In the genomic region with DNA sequence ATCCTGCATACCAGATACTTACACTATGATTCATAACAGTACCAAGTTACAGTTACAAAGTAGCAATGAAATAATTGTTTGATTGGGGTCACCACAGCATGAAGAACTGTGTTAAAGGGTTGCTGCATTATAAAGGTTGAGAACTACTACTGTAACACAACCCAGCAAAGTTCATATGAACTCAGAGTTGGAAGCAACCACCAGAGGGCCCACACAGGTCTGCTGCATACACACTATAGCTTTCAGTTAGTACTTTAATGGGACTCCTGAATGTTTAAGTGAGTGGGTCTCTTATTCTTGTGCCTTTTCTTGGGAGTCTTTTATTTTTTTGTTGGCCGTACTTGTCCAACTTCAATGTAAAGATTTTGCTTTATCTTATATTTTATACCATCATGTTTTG, we compare ENCODE assay signal across 17 mouse cellular contexts.
DNase-seq lines count a peak whose midpoint lies in the region; ATAC-seq and TF ChIP-seq lines count a peak whose summit lies in the region.
"Had no signal": no experiment of that assay in that cellular context is flagged by ENCODE, and none has a peak within 500 bp of the region (broad histone marks: within the 10 kb centered on the region; RNA-seq: fewer than 3 reads in every experiment).

No protein-coding gene starts in this region.

- TF ChIP-seq CTCF in intestine, postnatal 0 days (IDR thresholded peaks at IDR 0.05; ENCODE audit: low read depth) = 0 out of 2 replicates have a peak, but pooled peaks have one; percentile 26
- peak; percentile 16; the same call in 1 of the 2 replicates for TF ChIP-seq CTCF in left cerebral cortex, adult 2 months (IDR thresholded peaks at IDR 0.05)
- no peak for TF ChIP-seq CTCF in G1E (IDR thresholded peaks at IDR 0.05; ENCODE audit: low read depth, low read length)
- peak; percentile 6; the same call in 1 of the 2 replicates for TF ChIP-seq CTCF in brain, embryonic 14.5 days (IDR thresholded peaks at IDR 0.05; ENCODE audit: borderline replicate concordance, extremely low read depth, insufficient read depth, insufficient read length)

- H3K9ac ChIP-seq in intestine, postnatal 0 days (ENCODE audit: low read depth, low read length) = no peak overlapping the region
- H3K9ac ChIP-seq in intestine, embryonic 16.5 days (ENCODE audit: low read depth, low read length) = no peak overlapping the region
- H3K9ac ChIP-seq: embryonic facial prominence, embryonic 15.5 days; forebrain, embryonic 12.5 days; liver, embryonic 14.5 days; neural tube, embryonic 12.5 days; stomach, embryonic 15.5 days had no signal

- no peak overlapping the region for H3K4me2 ChIP-seq in intestine, postnatal 0 days (replicated peaks; ENCODE audit: low read depth)
- H3K4me2 ChIP-seq in intestine, embryonic 16.5 days (ENCODE audit: low read depth, low read length) = no peak overlapping the region
- H3K4me2 ChIP-seq: embryonic facial prominence, embryonic 15.5 days; forebrain, embryonic 12.5 days; heart, embryonic 11.5 days; neural tube, embryonic 12.5 days; stomach, embryonic 15.5 days had no signal

- 92% methylated on average over 1 of the region's 1 CpGs for WGBS in intestine, postnatal 0 days
- WGBS in intestine, embryonic 16.5 days = 94% methylated on average over 1 of the region's 1 CpGs

- DNase-seq in left cerebral cortex, adult 2 months (ENCODE audit: extremely low spot score in 1 of 2, low spot score in 2 of 2) = no peak
- no peak for DNase-seq in left cerebral cortex, postnatal 14 days (ENCODE audit: low spot score in 2 of 2)
- no peak for DNase-seq in G1E (ENCODE audit: low spot score)
- DNase-seq in brain, embryonic 14.5 days (ENCODE audit: low read depth) = no peak
- no peak for DNase-seq in spleen, adult 18-20 months
- DNase-seq: cerebellum, adult 9-10 months; gastrocnemius, postnatal 36 days; heart, postnatal 4 days; lung, postnatal 14 days had no signal

- H3K36me3 ChIP-seq in intestine, postnatal 0 days (ENCODE audit: control insufficient read depth, insufficient read depth) = no peaks in the 10 kb centered on the region
- no peaks in the 10 kb centered on the region for H3K36me3 ChIP-seq in intestine, embryonic 16.5 days (ENCODE audit: control insufficient read depth, insufficient read depth, low read length)
- no peaks in the 10 kb centered on the region for H3K36me3 ChIP-seq in G1E (replicated peaks)
- H3K36me3 ChIP-seq: embryonic facial prominence, embryonic 15.5 days; forebrain, embryonic 12.5 days; neural tube, embryonic 12.5 days; stomach, embryonic 15.5 days had no signal

- no peak for TF ChIP-seq POLR2A in brain, embryonic 14.5 days (IDR thresholded peaks at IDR 0.05; ENCODE audit: borderline replicate concordance, extremely low read depth, insufficient read depth, insufficient read length, poor library complexity, severe bottlenecking)

- H3K27ac ChIP-seq in intestine, postnatal 0 days (ENCODE audit: low read depth, low read length) = no peak overlapping the region
- H3K27ac ChIP-seq in intestine, embryonic 16.5 days (ENCODE audit: low read length) = no peak overlapping the region
- no peak overlapping the region for H3K27ac ChIP-seq in left cerebral cortex, adult 2 months
- H3K27ac ChIP-seq: embryonic facial prominence, embryonic 15.5 days; forebrain, embryonic 12.5 days; liver, embryonic 14.5 days; neural tube, embryonic 12.5 days; stomach, embryonic 15.5 days had no signal

- intact Hi-C loops in left cerebral cortex, adult 2 months (cut with DNase I) = no loop called here
- intact Hi-C loops in left cerebral cortex, postnatal 14 days (cut with DNase I) = no loop called here

- no peaks in the 10 kb centered on the region for H3K27me3 ChIP-seq in intestine, postnatal 0 days (replicated peaks; ENCODE audit: control insufficient read depth, insufficient read depth, low read length)
- no peaks in the 10 kb centered on the region for H3K27me3 ChIP-seq in intestine, embryonic 16.5 days (replicated peaks; ENCODE audit: control insufficient read depth, insufficient read depth, low read length)
- H3K27me3 ChIP-seq in G1E (ENCODE audit: insufficient read depth, low read length) = no peaks in the 10 kb centered on the region
- H3K27me3 ChIP-seq: embryonic facial prominence, embryonic 15.5 days; forebrain, embryonic 12.5 days; neural tube, embryonic 12.5 days; stomach, embryonic 15.5 days had no signal

- no peak overlapping the region for H3K4me3 ChIP-seq in intestine, postnatal 0 days (ENCODE audit: low read depth, low read length)
- no peak overlapping the region for H3K4me3 ChIP-seq in intestine, embryonic 16.5 days (ENCODE audit: low read length)
- no peak overlapping the region for H3K4me3 ChIP-seq in left cerebral cortex, adult 2 months
- no peak overlapping the region for H3K4me3 ChIP-seq in G1E (ENCODE audit: low read depth, low read length)
- H3K4me3 ChIP-seq: embryonic facial prominence, embryonic 15.5 days; forebrain, embryonic 12.5 days; neural tube, embryonic 12.5 days; stomach, embryonic 15.5 days had no signal

- no peak for ATAC-seq in intestine, postnatal 0 days
- no peak for ATAC-seq in intestine, embryonic 16.5 days
- ATAC-seq in G1E (ENCODE audit: extremely low read depth, insufficient number of reproducible peaks, low FRiP score, poor library complexity, severe bottlenecking) = peak; percentile 34

- H3K9me3 ChIP-seq in intestine, postnatal 0 days (ENCODE audit: control insufficient read depth) = no peaks in the 10 kb centered on the region
- no peaks in the 10 kb centered on the region for H3K9me3 ChIP-seq in intestine, embryonic 16.5 days (ENCODE audit: control insufficient read depth, low read length)
- H3K9me3 ChIP-seq in G1E (replicated peaks) = no peaks in the 10 kb centered on the region
- H3K9me3 ChIP-seq: embryonic facial prominence, embryonic 15.5 days; forebrain, embryonic 12.5 days; neural tube, embryonic 12.5 days; stomach, embryonic 15.5 days had no signal

- H3K4me1 ChIP-seq in intestine, postnatal 0 days (replicated peaks; ENCODE audit: control insufficient read depth, insufficient read depth, low read length) = no peaks in the 10 kb centered on the region
- no peaks in the 10 kb centered on the region for H3K4me1 ChIP-seq in intestine, embryonic 16.5 days (ENCODE audit: control insufficient read depth, insufficient read depth, low read length)
- no peaks in the 10 kb centered on the region for H3K4me1 ChIP-seq in G1E (ENCODE audit: insufficient read depth, low read depth, low read length)
- H3K4me1 ChIP-seq: embryonic facial prominence, embryonic 15.5 days; forebrain, embryonic 12.5 days; neural tube, embryonic 12.5 days; stomach, embryonic 15.5 days had no signal
